Mouse (Mus musculus): ENCODE results near the gene Gm49318.
"Not testable (repeated sequence)": the region's sequence is repeated elsewhere in the genome, so short reads cannot be mapped to it uniquely, and the experiment has no call there.

Gene Gm49318

DNA sequence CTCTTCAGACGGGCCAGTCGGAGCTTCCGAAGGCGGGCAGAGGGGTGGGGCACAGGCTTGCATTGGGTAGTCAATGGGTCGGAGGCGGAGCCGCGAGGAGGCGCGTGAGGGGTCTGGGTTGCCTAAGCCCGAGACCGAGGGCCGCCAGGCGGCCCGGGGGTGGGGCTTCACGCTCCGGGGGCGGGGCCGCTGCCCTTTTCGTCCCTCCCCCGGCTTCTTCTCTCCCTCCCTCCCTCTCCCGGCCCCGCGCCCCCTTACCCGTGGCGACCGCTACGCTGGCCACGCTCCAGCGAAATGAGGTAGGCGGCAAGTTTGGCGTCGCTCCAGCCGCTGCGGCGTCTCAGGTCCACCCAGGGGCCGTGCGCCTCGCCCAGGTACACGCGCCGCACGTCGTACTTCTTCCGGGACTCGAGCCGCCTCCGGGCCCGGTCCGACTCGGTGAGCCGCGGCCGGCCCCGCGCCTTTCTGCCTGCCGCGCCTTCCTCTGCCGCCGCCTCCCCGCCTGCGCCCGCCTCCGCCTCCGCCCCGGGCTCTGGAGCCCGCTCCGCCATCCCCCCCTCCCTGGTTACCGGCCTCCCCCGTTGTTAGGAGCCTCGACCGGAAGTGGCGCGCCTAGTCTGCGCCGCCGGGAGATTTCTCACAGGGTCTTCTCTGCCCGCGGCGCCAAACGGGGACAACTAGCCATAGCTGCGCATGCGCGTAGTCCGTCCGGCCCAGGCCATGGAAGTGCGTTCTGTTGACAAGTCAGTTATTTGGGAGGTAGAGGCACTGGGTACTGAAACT is at the start of gene Gm49318, which contains the start of gene Zfp653:
Gm49318 (minus strand) TSS at position 469 of the 783 bp plus-strand sequence.
Zfp653 (minus strand) TSS at position 586 of the 783 bp plus-strand sequence.
- peak; percentile 93 for DNase-seq (ENCODE audit: extremely low read depth, low read depth)

DNA sequence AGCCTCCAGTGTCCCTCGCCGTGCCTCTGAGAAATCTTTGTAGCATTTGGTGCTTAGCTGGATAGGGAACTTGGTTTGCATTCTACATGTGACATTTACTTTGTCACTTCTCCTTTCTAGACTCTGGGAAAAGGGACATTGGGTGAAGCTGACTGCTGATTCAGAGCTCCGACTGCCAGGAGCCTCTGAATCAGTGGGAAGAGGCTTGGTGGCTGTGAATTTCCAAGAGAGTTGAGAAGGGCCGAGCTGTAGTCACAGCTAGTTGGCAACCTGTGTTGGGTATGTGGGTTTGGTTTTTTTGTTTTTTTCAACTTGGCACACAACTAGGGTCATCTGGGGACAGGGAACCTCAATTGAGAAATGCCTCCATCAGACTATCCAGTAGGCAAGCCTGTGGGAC is 48.5 kb upstream of the Gm49318 start:
- no peak for DNase-seq (ENCODE audit: extremely low read depth, low read depth)

GRCm38 (mm10) chr9:22117754-22118456 is 46.8 kb upstream of the Gm49318 start:
- peak; percentile 86 for DNase-seq (ENCODE audit: extremely low read depth, low read depth)

GRCm38 (mm10) chr9:22116740-22117426 is 45.8 kb upstream of the Gm49318 start, which contains the start of gene Elof1:
Gene Elof1, minus strand, starts transcription at chr9:22117172.
- DNase-seq (ENCODE audit: extremely low read depth, low read depth) = peak; percentile 98

GRCm38 (mm10) chr9:22116086-22116485 is 45.0 kb upstream of the Gm49318 start:
- no peak for DNase-seq (ENCODE audit: extremely low read depth, low read depth)

- no peak for DNase-seq (ENCODE audit: extremely low read depth, low read depth)
These were observed 44.6 kb upstream of the Gm49318 start for GRCm38 (mm10) chr9:22115635-22116034.

GRCm38 (mm10) chr9:22108194-22108593 is 37.1 kb upstream of the Gm49318 start:
- DNase-seq (ENCODE audit: extremely low read depth, low read depth) = no peak

DNA sequence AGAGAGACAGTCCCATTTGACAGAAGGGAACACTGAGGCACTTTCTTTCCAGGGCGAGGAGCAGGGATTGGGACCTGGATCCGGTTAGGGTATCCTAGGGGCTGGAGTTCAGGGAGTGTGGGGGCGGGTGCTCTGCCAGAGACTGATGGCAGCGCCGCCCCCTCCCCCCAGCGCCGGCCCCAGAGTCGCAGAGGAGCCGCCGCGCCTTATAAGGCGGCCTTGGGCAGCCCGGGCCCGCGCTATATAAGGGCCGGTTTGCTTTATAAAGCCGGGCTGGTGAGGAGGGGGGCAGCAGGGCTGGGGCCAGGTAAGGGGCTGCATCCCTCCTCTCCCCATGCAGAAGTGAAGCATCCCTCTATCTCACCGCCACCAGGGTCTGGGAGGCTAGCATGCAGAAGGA is 28.9 kb upstream of the Gm49318 start:
- DNase-seq (ENCODE audit: extremely low read depth, low read depth) = no peak

DNA sequence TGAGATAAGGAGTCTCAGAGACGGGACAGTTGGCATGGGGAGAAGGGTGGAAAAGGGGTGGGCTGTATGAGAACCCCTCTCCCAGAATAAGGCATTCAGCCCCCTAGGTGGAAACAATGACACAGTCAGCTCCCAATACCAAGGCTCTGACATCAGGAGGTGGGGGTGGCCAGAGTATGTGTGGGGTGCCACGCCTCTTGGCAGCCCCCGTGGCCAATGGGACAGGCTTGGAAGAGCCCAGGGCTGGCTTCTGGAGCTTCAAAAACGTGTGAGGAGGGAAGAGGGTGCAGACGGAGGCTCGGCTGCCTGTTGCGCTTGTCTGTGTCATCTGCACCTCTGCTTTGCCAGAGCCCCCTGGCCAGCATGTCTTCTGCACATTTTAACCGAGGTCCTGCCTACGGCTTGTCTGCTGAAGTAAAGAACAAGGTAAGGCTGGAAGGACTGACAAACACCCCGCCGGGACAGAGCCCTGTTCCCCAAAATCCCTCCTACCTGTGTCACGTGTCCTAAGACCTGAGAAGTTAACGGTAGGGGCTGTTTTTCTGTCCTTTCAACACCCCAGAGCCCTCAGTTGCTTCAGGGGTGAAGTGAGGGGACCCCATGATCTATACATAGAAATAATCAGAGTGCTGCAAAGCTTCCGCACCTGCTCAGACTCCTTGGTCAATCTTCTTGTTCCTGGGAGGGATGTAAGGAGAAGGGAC is 28.1 kb upstream of the Gm49318 start, which contains the start of gene Cnn1:
Cnn1 (plus strand) TSS at position 224 of the 704 bp plus-strand sequence.
- no peak for DNase-seq (ENCODE audit: extremely low read depth, low read depth)

DNA sequence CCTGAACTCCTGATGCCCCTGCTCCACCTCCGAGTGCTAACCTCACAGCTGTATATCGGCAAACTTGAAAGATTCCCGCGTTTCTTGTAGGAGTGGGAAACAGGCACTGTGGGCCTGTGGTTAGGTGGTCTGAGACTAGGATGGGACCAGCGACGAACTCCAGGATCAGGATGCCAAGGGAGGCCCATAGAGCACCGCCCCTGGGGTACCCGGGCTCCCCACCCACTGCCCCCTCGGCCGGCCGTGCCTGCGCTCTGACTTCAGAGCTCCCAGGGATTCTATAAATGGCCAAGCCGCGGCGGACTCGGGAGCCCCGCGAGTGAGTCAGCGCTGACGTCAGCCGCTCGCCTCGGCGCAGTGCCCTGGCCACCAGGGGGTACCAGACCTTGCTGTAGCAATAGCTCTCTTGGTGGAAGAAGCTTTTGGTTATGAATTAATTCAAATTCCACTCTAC is 24.8 kb upstream of the Gm49318 start:
- DNase-seq (ENCODE audit: extremely low read depth, low read depth) = peak; percentile 80

DNA sequence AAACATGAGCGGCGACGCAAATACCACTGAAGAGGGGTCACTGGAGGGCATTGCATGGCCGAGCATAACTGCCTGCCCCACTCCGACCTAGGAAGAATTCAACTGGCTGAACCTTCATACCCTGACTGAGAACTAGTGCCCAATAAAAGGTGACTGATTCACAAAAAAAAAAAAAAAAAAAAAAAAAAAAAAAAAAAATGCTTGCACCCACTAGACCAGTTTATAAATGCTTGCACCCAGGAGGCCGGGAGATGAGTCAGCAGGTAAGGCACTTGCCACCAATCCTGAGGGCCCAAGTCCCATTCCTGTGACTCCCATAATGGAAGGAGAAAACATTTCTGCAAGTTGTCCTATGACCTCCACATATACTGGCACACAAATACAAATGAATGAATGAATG is 21.7 kb upstream of the Gm49318 start:
- DNase-seq (ENCODE audit: extremely low read depth, low read depth) = no peak

- DNase-seq (ENCODE audit: extremely low read depth, low read depth) = no peak
These were observed 18.9 kb upstream of the Gm49318 start for GRCm38 (mm10) chr9:22089986-22090385.

GRCm38 (mm10) chr9:22089281-22089680 is 18.2 kb upstream of the Gm49318 start:
- DNase-seq (ENCODE audit: extremely low read depth, low read depth) = no peak

GRCm38 (mm10) chr9:22087034-22087618 is 16.1 kb upstream of the Gm49318 start:
- no peak for DNase-seq (ENCODE audit: extremely low read depth, low read depth)

DNA sequence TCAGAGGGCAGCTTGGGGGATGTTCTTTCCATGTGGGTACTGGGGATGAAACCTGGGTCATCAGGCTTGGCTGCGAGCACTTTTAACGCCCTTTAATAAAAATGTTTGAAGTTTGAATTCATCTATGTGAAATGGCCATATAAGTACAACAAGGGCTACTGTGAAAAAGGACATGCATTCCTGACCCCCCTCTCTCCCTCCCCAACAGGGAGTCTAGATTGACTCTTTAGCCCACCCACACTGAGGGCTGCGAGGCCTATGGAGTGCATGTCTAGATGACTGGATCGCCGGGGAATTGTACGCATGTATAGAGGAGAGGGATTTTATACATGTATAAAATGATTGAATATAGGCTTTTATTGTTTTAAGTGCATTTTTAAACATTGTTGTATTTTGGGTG is 15.0 kb upstream of the Gm49318 start:
- no peak for DNase-seq (ENCODE audit: extremely low read depth, low read depth)

DNA sequence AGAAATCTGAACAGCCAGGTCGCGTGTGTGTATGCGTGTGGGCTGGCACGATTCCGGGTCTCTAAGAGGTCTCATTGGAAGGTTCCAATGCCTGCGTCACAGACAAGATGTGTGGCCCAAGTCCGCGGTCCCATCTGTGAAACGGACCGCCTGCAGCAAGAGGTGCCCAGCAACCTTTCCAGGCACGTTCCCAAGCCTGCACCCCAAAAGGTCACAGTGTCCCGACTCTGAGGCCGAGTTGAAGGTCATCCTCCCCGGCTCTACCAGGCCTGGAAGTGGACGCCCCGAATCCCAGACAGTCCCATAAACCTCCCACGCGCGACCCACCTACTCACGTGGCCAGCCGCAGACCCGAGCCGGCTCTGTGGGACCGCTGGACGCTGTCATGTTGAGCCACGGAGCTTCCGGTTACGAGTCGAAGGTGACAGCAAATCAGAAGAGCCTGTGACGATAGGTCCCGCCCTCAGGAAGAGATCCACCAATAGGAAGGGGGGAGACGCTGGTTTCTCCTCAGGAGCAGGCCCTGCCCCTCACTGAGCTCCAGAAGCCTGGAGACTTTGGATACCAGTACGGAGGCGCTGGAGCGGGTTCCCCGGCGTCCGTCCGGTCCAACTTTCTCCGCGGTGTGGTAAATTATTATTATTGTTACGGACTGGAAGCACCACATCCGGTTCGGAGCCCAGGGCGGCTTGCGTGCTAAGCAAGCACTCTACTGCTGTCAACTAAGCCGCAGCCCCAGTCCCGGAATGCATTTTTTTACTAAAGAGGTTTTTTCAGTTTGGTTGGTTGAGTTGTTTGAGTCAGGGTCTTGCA is 14.2 kb upstream of the Gm49318 start, which contains the start of gene Ecsit:
Ecsit (minus strand) TSS at position 417 of the 813 bp plus-strand sequence.
- peak; percentile 97 for DNase-seq (ENCODE audit: extremely low read depth, low read depth)

DNA sequence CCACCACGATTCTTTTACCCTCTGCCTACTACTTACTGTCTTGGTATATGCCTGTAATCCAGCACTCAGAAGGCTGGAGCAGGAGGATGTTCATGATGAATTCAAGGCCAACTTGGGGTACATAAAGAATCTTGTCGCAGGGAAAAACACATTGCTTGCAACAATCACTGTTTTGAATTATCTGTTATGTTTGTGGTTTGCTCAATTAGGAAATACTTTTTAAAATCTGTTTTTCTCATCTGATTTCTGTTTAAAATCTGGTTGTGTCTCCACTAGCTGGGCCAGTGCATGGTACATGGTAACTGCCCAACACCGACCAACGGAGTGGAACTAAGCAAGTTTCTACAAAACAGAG is 13.6 kb upstream of the Gm49318 start:
- no peak for DNase-seq (ENCODE audit: extremely low read depth, low read depth)

DNA sequence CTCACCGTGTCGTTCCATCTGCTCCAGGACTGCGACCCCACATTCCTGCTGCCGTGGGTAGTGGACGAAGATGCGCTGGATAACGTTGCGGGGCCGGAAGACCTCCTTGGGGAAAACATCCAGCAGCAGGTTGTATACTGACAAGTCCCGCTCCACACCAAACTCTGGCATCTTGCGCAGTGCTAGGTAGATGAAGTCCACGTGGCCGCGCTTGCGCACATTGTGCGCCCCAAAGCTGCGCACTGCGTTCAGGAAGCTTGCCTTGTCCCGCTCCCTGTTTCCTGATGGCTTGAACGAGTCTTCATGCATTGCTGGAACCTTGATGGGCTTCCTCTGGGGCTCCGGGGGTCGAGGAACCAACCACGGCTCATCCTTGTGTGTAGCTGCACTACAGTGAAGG is 5.2 kb upstream of the Gm49318 start:
- no peak for DNase-seq (ENCODE audit: extremely low read depth, low read depth)

DNA sequence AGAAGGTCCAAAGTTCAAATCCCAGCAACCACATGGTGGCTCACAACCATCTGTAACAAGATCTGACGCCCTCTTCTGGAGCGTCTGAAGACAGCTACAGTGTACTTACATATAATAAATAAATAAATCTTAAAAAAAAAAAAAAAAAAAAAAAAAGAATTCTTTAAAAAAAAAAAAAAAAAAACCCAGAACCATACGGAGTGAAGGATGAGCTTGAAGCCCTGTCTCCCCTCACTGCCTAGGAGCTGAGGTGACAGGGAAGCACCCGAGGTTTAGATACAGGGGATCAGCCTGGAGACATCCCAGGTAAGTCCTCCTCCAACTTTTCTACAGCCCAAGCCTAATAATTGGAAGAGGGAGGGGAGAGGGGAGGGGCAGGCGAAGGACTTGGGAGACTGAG is 4.7 kb upstream of the Gm49318 start:
- DNase-seq (ENCODE audit: extremely low read depth, low read depth) = not testable (repeated sequence)

DNA sequence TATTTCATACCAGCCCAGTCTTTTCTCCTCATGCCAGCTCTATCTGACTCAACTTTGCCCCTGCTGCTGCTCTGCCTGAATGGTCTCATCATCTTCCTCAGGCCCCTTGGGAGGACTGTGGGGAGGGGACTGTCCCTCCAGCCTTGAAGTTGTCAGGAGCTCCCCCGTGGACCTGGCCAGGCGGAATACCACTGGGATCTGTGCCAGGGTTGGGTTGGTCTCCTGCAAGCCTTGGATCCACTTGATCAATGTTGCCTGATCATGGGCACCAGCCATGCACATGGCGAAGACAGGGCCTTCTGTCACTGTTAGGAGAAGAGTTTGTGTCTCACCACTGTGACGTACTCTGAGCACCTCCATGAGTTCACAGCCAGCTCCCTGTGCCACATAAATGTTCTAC is 1.2 kb upstream of the Gm49318 start:
- DNase-seq (ENCODE audit: extremely low read depth, low read depth) = no peak

Measured in MEL-GATA-1-ER (cell line).